Mouse (Mus musculus) layer of hippocampus, adult 9-10 months (tissue): ENCODE measurements around the gene Faf2.
"Not testable (repeated sequence)": the region's sequence is repeated elsewhere in the genome, so short reads cannot be mapped to it uniquely, and the experiment has no call there.

Experiments used
- DNase-seq: peaks from one replicate; pipeline ENCODE4 v3.0.0; 2022; ENCODE audit warnings: low spot score

Faf2 gene

DNA sequence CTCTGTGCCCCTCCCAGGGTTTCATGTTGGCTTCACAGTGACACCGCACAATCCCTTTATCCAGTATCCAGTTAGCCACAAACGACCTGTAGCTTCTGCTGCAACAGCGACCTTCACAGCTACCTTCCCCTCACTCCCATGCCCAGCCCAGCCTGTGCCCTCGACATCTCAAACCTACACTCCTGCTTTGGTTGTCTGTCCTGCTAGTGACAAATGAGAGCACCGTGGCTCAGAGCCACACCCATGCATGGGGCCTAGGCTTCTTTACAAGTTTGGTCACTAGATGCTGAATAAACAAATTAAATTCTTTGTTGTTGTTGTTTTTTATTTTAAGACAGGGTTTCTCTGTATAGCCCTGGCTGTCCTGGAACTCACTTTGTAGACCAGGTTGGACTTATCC, 14.4 kb upstream of the Faf2 start:
- DNase-seq, result no peak

DNA sequence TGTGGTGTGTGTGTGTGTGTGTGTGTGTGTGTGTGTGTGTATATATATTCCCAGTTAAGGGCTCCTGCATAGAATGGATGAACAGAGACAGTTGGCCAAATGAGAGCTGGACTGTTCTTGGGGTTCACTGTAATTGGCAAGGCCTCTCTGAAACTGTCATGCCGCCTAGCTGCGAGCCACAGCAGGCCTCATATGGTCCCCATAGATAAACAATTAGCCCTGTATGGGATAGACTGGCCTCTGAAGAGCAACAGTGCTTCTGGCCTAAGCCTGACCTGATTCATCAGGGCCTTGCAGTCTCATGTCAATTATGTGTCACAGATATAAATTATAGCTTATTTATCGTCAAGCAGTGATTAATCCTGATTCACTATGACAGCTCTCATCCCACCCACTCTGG, 13.6 kb upstream of the Faf2 start:
- DNase-seq, result no peak

DNA sequence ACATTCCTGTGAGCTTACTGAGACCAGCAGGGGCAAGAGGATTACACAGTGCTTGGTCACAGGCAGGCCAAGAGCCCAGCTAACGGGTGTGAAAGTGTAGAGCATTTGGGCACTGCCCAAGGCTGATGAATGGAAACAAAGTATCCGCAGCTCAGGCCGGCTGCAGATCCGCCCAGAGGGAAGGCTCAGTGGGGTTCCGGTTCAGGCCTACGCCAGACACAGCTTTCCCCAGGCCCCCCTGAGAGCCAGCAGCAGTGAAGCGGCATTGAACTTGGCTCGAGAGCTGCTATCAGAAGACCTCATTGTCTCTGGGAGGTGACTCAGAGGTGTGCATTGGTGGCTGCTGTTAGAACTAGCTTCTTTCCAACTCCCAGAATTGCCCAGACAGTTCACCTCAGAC, 12.9 kb upstream of the Faf2 start:
- no peak for DNase-seq

DNA sequence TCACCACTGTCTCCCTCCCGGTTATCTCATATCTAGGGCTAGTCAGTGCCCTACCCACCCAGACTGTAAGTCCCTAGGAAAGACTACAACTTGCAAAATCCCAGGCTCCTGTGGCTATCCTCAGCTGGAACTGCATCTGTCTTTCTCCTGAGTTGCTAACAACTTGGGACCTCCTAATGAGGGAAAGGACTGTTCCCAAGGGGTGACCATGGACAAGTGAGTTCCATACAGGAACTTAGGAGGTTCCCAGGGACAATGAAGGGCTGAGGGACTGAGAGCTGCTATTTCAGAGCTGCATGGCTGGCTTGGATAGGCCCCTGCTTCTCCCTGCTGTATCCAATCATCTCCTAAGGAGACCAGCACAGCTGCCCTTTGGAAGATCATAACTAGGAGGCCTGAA, 12.3 kb upstream of the Faf2 start:
- no peak for DNase-seq

DNA sequence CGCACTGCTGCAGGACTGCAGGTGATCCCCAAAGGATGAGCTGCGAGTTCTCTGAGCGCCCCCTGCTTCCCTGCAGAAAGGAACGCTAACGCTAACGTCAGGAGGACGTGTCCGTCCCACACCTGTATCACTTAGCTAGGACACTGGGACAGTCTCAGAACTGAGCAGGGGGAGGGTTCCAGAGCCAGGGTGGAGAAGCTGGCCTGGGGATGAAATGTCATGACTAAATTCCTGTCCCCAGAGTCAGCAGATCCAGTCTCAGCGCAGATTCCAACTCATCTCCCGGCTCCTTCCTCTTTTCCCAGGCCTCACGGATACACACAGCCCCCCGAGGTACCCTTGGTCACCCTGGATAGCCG, 11.0 kb upstream of the Faf2 start:
- no peak for DNase-seq

DNA sequence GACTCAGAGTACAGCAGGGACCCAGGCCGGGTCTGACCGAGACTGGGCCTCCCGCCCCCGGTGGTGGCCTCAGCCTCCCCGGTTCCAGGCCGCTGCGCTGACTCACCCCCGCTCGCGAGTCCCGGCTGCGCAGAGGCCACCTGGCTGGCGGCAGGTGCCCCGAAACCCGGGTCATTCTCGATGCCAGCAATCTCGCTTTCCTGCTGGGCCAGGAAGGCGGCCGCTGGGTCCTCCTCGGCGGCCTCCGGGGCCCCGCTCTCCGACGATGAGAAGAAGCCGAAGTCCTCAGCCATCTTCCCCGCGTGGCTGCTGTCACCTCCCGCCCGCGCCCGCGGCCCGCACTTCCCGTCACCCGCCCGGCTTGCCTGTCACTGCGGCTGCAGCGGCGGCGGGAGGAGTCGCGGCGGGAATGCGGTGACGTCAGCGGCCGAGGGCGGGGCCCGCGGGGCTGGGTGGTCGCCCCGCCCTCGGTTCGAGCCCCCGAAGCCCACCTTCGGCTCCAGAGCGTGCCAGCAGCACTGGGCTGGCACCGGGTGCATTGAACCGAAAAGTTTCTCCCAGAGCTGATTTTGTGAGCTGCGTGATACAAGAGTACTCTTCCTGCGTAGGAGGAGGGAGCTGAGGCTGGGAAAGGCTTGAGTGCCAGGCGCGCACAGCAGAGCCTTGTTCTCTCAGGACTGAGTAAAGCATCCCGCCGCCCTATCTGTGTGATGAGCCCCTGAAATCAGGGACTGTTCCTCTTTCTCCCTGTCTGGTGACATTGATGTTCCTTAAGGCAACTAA, 10.4 kb upstream of the Faf2 start, which contains the start of gene Cltb:
Cltb (minus strand) TSS at position 373 of the 783 bp plus-strand sequence.
- no peak for DNase-seq

DNA sequence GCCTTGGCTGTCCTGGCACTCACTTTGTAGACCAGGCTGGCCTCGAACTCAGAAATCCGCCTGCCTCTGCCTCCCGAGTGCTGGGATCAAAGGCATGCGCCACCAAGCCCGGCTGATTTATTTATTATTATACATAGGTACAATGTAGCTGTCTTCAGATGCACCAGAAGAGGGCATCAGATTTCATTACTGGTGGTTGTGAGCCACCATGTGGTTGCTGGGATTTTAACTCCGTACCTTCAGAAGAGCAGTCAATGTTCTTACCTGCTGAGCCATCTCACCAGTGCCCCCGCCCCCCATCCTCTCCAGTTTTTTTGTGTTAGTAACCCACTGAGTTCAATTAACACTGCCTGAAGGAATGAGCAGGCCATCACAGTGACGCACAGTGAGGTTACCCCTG, 8.4 kb upstream of the Faf2 start:
- DNase-seq, result not testable (repeated sequence)

DNA sequence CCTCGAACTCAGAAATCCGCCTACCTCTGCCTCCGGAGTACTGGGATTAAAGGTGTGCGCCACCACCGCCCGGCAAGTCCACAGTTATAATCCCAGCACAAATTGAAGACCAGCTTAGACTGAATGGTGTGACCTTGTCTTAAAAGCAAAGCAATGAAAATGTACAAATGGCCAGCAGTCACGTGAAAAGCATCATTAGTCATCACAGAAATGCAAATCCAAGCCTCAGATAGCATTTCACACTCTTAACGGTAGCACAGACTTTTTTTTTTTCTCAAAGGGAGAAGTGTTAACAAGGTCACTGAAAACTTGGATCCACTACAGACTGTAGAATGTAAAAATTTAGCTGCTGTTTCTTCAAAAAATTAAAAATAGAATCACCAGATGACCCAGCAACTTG, 5.3 kb upstream of the Faf2 start:
- no peak for DNase-seq

DNA sequence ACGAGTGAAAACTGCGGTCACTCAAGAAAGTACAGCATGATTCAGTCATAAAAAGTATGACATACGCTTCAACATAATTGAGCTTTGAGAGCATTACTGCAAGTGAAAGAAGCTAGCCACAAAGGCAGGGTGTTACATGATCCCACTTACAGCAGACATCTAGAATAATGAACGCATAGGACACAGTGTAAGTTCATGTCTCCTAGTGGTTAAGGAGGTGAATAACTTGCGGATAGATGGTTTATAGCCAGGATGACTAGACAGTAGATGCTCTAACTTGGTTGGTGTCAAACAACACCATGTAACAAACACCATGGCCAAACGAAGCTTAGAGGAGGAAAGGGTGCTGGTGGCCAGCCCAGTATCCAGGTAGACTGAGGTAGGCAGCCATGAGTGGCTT, 4.6 kb upstream of the Faf2 start:
- DNase-seq, result no peak

DNA sequence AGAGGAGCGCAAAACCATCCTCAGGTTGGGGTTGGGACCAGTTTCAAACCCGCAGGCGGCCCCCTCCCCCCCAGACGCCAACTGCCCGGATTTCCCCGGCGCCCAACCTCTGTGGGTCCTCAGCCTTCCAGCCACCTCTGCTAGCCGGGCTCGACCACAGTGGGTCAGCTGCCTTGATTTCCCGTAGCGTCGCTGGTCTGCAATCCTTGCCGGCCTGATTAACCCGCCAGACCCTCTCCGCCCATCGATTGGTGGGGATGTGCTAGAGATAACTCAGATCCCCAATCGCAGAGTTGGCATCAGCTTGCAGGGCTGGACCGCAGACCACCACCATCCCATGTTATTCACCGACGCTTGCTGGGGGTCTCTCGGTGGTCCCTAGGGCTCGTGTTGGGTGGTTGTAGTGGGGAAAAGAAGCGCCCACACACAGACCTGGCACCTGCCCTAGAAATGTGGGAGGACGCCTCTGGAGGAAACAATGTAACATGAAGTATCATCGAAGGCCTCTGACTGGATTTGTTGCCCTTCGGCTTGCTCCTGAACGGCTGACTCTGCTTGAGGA, 457 bp downstream of the Faf2 start:
- no peak for DNase-seq

DNA sequence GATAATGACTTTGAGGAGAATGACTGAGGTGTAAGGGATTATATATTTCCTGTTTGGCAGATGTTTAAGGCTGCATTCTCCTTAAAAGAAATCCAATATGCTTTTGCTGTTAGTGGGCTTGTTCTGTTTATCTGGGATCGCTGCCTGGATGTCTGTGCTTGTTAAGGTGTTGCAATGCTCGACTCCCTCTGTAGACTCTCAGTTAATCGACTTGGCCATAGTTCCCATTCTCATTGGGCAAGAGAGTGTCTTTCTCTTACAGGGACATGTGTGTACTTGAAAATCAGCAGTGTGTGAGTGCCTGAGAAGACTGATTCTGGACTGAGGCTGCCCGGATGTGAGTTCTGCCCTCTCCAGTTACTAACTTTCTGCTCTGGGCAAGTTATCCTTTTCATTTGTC, 7.5 kb downstream of the Faf2 start:
- DNase-seq, result no peak

DNA sequence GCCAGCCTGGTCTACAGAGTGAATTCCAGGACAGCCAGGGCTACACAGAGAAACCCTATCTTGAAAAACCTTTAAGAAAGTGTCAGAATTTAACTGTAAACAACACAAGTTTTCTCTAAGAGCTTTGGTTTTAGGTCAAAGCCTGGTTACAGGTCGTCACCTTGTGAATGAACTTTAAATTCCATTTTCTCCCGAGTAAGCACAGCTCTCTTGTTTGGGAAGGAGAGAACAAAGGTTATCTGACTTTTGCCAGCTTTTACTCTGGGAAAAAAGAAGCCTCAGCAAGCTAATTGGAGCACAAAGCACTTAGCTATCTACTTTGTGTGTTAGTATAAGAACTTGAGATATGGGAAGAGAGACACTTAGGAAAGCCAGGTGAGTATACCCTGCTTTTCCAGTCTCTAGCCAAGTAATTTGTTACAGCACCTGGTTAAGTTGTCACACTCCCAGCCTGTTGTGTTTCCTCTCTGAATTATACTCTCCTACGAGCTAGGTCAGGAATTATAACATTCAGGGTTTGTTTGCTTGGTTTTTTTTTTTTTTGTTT, 11.2 kb downstream of the Faf2 start:
- no peak for DNase-seq

DNA sequence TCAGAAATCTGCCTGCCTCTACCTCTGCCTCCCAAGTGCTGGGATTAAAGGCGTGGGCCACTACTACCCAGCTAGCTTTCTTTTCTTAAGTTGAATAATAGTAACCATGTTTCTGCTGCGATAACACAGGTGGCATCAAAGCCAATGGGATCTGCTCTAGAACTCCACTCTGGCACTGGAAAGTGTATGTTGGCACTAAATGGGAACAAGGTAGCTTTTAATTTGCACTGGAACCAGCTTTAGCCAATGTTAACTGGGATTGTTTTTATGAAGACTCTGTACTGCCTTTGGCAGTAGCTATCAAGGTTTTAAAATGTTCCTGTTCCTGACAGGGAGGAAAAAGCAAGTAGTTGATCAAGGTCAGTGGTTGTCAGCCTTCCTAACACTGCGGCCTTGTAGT, 13.4 kb downstream of the Faf2 start:
- DNase-seq, result no peak

DNA sequence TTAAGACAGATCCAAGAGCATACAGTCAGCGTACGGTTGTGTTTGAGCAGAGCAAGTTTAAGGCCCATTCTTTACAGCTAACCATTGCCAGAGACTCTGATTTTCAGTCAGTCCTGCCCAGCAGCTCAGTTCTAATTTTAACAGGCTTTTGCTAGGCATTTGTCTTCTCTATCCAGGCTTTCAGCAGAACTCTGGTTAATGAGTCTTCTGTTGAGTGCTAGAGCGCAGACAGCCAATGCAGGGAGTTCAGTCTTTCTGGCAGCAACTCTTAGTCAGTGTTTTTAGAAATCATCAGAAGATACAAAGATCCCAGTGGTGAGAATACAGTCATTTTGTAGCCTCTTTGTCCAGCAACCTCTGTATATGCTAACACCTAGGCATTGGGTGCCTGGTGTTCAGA, 28.9 kb downstream of the Faf2 start:
- DNase-seq, result no peak

DNA sequence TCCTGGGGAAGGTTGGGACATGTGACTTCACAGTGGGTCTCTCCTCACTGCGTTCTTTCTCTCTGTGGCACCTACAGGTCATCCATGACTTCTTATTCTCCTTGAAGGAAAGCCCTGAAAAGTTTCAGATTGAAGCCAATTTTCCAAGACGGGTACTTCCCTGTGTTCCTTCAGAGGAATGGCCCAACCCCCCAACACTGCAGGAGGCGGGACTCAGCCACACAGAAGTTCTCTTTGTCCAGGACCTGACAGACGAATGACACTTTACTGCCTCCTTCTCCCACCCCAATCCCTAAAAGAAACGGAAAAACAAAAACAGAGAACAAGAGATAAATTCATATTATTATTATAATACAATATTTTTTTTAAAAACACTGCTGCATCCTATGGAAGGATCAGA, 39.3 kb downstream of the Faf2 start:
- no peak for DNase-seq

DNA sequence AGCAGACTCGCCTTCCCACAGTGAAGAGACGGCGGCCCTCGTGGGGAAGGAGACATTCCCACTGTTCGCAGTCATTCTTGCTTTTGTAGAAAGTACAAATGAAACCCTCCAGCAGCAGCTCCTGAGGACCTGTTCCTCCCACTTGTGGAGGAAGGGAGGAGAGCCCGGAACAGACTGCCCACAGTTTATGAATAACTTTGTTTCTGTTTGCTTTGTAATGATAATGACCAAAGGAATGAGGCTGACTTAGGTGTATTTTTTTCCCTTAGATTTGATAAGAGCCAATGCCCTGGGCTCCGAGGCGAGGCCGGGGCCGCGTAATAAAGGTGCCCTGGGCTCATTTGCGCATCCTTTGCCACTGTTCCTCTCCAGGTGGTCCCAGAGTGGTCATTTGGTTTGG, 39.8 kb downstream of the Faf2 start:
- DNase-seq, result no peak

DNA sequence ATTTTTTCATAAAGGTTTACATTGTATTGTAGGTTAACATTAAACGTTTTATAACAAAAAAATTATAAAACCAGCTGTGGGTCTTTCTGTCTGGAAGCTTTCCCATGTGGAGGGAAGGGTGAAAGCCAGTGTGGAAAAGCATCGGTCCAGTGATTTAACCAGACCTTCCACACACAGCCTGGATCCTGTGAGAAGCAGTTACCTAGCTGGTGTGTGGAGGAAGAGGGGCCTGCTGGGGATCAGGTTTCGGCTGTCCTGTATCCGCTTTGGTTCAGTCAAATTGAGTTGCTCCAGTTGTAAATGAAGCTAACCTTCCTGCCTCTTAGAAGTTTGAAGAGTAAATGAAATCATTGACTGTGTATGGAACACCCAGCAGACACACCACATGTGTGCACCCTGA, 42.4 kb downstream of the Faf2 start:
- no peak for DNase-seq

DNA sequence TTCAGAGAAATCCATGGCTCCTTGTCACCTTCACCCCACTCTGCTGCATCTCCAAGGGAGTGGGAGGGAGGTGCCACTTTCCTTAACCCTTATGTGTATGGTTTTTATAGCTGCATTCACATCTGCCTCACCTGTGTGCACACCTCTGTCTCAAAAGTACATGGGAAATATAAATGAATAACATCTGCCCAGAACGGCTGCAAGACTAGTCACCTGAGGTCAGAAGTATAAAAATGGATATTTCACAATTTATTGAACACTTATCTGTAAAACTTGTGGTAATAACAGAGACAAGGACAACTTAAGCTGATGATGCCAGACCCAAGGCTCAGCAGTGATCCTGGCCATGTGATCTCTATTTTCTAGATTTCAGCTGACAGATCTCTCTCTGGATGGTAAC, 42.9 kb downstream of the Faf2 start:
- DNase-seq, result no peak

DNA sequence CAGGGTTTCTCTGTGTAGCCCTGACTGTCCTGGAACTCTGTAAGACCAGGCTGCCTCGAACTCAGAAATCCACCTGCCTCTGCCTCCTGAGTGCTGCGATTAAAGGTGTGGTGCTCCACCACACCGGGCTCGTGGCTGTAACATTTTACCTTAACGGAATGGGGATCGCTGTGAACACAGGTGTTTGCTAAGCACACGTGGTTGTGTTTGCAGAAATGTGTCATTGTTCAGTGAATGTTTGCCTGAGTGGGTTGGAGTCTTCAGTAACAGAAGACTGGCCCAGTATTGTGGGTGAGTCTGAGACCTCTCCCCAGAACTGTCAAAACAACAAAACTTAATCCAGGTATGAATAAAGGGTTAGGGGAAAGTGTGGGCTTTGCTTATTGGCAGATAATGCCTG, 43.5 kb downstream of the Faf2 start:
- DNase-seq, result no peak

DNA sequence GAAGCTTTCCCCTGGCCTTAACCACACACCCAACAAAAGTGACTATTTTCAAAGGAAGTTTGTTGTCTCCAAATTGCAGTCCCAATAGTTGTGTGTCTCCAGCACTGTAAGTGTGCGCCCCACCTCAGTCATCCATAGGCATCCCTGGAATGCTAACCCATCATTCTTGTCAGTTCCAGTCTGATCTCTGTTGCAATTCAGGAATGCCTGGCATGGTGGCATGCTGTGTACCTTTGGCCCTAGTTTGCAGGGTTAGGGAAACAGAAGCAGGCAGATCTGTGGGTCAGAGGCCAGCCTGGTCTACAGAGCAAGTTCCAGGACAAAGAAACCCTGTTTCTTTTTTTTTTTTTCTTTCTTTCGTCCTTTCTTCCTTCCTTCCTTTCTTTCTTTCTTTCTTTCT, 48.9 kb downstream of the Faf2 start:
- no peak for DNase-seq

DNA sequence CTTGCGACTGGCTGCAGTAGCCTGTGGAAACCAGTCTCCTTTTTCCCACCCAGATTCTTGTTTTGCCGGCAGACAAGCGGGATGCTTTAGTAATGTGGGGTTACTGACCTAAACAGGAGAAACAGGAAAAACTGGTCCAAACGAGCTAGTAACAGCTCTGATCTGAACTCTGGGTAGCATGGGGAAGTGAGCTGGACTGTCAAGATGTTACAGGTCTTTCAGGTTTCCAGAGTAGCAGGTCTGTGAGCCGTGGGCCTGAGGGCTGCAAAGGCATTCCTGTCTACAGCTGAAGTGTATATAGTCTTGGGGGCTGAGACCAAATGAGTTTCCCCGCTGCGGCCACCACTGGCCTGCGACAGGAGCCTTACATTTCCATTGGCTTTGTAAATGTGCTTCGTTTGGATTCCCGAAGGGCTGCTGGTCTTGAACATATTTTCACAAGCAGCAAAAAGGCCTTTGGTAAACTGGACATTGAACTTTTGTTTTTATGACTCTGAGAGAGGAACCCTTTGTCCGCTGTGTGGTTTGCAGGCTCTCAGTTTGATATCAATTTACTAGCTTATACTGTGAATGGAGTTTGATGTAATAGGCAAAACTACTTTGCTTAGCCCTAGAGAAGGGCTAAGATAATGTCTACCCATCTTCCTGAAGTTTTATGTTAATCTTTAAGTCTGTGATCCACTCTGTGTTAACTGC, 54.5 kb downstream of the Faf2 start:
- no peak for DNase-seq

DNA sequence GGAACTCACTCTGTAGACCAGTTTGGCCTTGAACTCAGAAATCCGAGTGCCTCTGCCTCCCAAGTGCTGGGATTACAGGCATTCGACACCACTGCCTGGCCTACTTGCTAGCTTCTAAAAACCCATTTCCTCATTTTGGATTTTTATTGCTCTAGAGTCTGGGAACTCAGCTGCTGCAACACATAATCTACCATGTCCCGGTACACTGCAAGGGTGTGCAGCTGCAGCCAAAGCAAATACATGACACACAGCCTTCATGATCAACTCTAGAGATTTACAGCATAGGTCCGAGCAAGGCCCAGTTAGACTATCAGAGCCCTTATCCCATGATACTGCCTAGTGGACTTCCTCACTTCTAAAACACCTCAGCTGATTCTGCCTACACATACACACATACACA, 56.7 kb downstream of the Faf2 start:
- no peak for DNase-seq

DNA sequence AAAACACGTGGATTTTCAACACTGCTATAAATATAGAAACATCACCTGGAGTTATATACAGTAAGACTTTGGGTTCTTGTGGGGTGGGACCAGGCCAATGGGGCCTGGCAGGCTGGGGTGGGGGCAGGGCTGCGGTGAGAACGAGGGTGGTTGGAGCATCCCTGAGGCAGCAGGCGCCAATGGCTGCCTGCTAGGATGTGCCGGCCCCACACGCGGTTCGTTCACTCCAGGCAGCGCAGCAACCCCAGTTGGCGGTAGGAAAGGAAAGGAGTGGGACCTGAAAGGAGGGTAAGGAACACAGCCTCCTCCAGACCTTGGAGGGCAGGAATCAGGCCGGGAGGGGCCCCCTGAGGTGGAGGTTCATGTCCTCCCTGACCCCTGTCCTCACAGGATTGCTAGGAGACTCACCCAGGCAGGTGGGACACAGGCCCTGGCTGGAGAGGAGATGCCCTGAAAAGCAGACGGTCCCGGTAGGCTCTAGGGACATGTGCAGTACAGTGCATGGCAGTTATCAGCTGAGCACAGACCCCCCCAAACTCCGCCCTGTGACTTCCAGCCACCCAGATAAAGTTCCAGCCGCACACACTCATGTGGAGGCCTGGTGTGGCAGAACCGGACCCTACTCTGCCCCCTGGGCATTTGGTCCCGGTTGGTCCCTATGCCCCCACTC, 58.7 kb downstream of the Faf2 start:
- DNase-seq, result no peak
